Mouse (Mus musculus): ENCODE results near the gene Entpd7.

GRCm38 (mm10) chr19:43674316-43674689 is 15.2 kb upstream of the Entpd7 start:
- TF ChIP-seq CTCF (IDR thresholded peaks at IDR 0.05; ENCODE audit: low read depth) (no peak), EP300 (IDR thresholded peaks at IDR 0.05; ENCODE audit: low read depth) (no peak)

All from heart, postnatal 0 days (tissue).